Mouse (Mus musculus) forebrain, postnatal 0 days (tissue): Measurements from ENCODE around the gene Rab4a. TPM values are rescaled to one million over a fixed set of nuclear protein-coding genes. Genes with fewer than 3 reads are reported as not detected.

ENCODE experiments used
- ATAC-seq: fragments of 200-750 bp; cut with Nextera tagmentation; 2 replicates; pipeline ENCODE4 v1.8.0; 2017; ENCODE audit warnings: mild to moderate bottlenecking, moderate library complexity
- DNase-seq: peaks from one replicate; pipeline ENCODE4 v3.0.0-alpha.2; 2015
- H3K27ac ChIP-seq: fragments of 300-500 bp; sonication (generic); 2 replicates; pipeline ENCODE4 v1.5.1; 2014; ENCODE audit warnings: low read depth, mild to moderate bottlenecking, antibody characterized with exemption, low read length, moderate library complexity, mixed read lengths
- H3K27me3 ChIP-seq: fragments of 300-500 bp; sonication (generic); 2 replicates; pipeline ENCODE4 v1.6.1; 2014; ENCODE audit warnings: mild to moderate bottlenecking, low read length, mixed read lengths; ENCODE audit not compliant: insufficient read depth
- H3K36me3 ChIP-seq: fragments of 300-500 bp; sonication (generic); 2 replicates; pipeline ENCODE4 v1.6.1; 2014; ENCODE audit warnings: mild to moderate bottlenecking, moderate library complexity; ENCODE audit not compliant: insufficient read depth
- H3K4me1 ChIP-seq: fragments of 300-500 bp; sonication (generic); 2 replicates; pipeline ENCODE4 v1.6.1; 2014; ENCODE audit warnings: antibody characterized with exemption; ENCODE audit not compliant: insufficient read depth
- H3K4me2 ChIP-seq: fragments of 300-500 bp; sonication (generic); 2 replicates; pipeline ENCODE4 v1.6.1; 2014; ENCODE audit warnings: low read depth, mild to moderate bottlenecking, moderate library complexity
- H3K4me3 ChIP-seq: fragments of 300-500 bp; sonication (generic); 2 replicates; pipeline ENCODE4 v1.5.1; 2014; ENCODE audit warnings: low read depth, low read length, mixed read lengths
- H3K9ac ChIP-seq: fragments of 300-500 bp; sonication (generic); 2 replicates; pipeline ENCODE4 v1.6.1; 2014; ENCODE audit warnings: mild to moderate bottlenecking
- H3K9me3 ChIP-seq: fragments of 300-500 bp; sonication (generic); 2 replicates; pipeline ENCODE4 v1.6.1; 2016; ENCODE audit warnings: low read length
- CTCF ChIP-seq: sonication (generic); IDR thresholded peaks from 2 replicates; pipeline ENCODE4 v1.5.1; 2016; ENCODE audit warnings: antibody characterized with exemption, control low read depth, low read depth
- WGBS: fragments of 180-500 bp; shearing (Covaris S2); extraction: QIAGEN DNeasy Blood & Tissue Kit; methylation state at CpG from one replicate; pipeline ENCODE4 v1.1.7; 2014; 5-methylcytosine and 5-hydroxymethylcytosine counted together
- polyA plus RNA-seq: library from polyadenylated mRNA; unstranded; fragments of >200 nt; fragmentation: Nextera tagmentation; extraction: Ambion mirVana; gene quantifications from 2 replicates; pipeline ENCODE4 v1.2.1, GENCODE M21; 2015
- total RNA-seq: library from RNA; depleted of rRNA; stranded (reverse); fragments of >200 nt; gene quantifications from 2 replicates; pipeline ENCODE4 v1.2.3, GENCODE M21; 2014

Gene Rab4a
- total and polyA plus RNA-seq, 2 experiments from 2014 or later, result 70.9 to 113 TPM

GRCm38 (mm10) chr8:123813173-123813891 is 7.5 kb downstream of the Rab4a start:
- Histone ChIP-seq H3K4me3 (no peak overlapping the region), H3K4me2 (no peak overlapping the region), H3K4me1 (peaks cover 1% of the 10 kb centered on the region; the same call in 1 of the 2 replicates), H3K9me3 (no peaks in the 10 kb centered on the region), H3K9ac (no peak overlapping the region), H3K36me3 (peaks cover 7% of the 10 kb centered on the region; the same call in 1 of the 2 replicates), H3K27ac (no peak overlapping the region), H3K27me3 (no peaks in the 10 kb centered on the region)
- DNase-seq (no peak), ATAC-seq (no peak)
- WGBS, result 75% methylated on average over 16 of the region's 16 CpGs
- TF ChIP-seq CTCF, result no peak

GRCm38 (mm10) chr8:123813892-123814266 is 8.1 kb downstream of the Rab4a start:
- no peak for TF ChIP-seq CTCF
- no peak for ATAC-seq

GRCm38 (mm10) chr8:123815325-123815724 is 9.5 kb downstream of the Rab4a start:
- no peak overlapping the region for H3K4me3 ChIP-seq
- H3K9ac ChIP-seq, result no peak overlapping the region

More at GRCm38 (mm10) chr8:123813892-123814266, 8.1 kb downstream of the Rab4a start:
- H3K9me3 ChIP-seq, result no peaks in the 10 kb centered on the region
- no peak overlapping the region for H3K4me2 ChIP-seq
- H3K36me3 ChIP-seq, result peaks cover 7% of the 10 kb centered on the region; the same call in 1 of the 2 replicates
- WGBS, result 90% methylated on average over 4 of the region's 4 CpGs
- no peaks in the 10 kb centered on the region for H3K27me3 ChIP-seq
- no peaks in the 10 kb centered on the region for H3K4me1 ChIP-seq
- H3K9ac ChIP-seq, result no peak overlapping the region
- no peak for DNase-seq
- no peak overlapping the region for H3K4me3 ChIP-seq
- no peak overlapping the region for H3K27ac ChIP-seq

GRCm38 (mm10) chr8:123816939-123817338 is 11.2 kb downstream of the Rab4a start:
- H3K4me2 ChIP-seq, result no peak overlapping the region
- no peak overlapping the region for H3K4me3 ChIP-seq
- H3K36me3 ChIP-seq, result peaks cover 12% of the 10 kb centered on the region; the same call in 1 of the 2 replicates
- no peak for TF ChIP-seq CTCF
- no peaks in the 10 kb centered on the region for H3K27me3 ChIP-seq
- DNase-seq (no peak), ATAC-seq (no peak)
- no peak overlapping the region for H3K9ac ChIP-seq
- WGBS, result 78% methylated on average over 8 of the region's 8 CpGs
- H3K27ac ChIP-seq, result peak overlapping the region; percentile 50; the same call in 1 of the 2 replicates
- no peaks in the 10 kb centered on the region for H3K4me1 ChIP-seq
- H3K9me3 ChIP-seq, result no peaks in the 10 kb centered on the region

More at GRCm38 (mm10) chr8:123815325-123815724, 9.5 kb downstream of the Rab4a start:
- no peak for TF ChIP-seq CTCF
- Histone ChIP-seq H3K36me3 (peaks cover 7% of the 10 kb centered on the region; the same call in 1 of the 2 replicates), H3K27me3 (no peaks in the 10 kb centered on the region), H3K4me1 (no peaks in the 10 kb centered on the region), H3K9me3 (no peaks in the 10 kb centered on the region), H3K27ac (no peak overlapping the region), H3K4me2 (no peak overlapping the region)
- DNase-seq (no peak), ATAC-seq (no peak)
- WGBS, result 87% methylated on average over 11 of the region's 11 CpGs

- ATAC-seq (no peak), DNase-seq (no peak)
- Histone ChIP-seq H3K4me2 (no peak overlapping the region), H3K4me3 (no peak overlapping the region), H3K27me3 (no peaks in the 10 kb centered on the region), H3K27ac (peak overlapping the region; percentile 50; the same call in 1 of the 2 replicates), H3K9ac (no peak overlapping the region), H3K36me3 (peaks cover 12% of the 10 kb centered on the region; the same call in 1 of the 2 replicates), H3K9me3 (no peaks in the 10 kb centered on the region), H3K4me1 (no peaks in the 10 kb centered on the region)
- 0 out of 2 replicates have a peak, but pooled peaks have one; percentile 2 for TF ChIP-seq CTCF
- 90% methylated on average over 11 of the region's 11 CpGs for WGBS
Measured at GRCm38 (mm10) chr8:123817747-123818146, 12.0 kb downstream of the Rab4a start.

- H3K4me3 ChIP-seq, result no peak overlapping the region
- no peak for TF ChIP-seq CTCF
- 94% methylated on average over 19 of the region's 19 CpGs for WGBS
- no peak overlapping the region for H3K9ac ChIP-seq
- no peaks in the 10 kb centered on the region for H3K4me1 ChIP-seq
- ATAC-seq, result no peak
- H3K9me3 ChIP-seq, result no peaks in the 10 kb centered on the region
- H3K36me3 ChIP-seq, result peaks cover 24% of the 10 kb centered on the region; the same call in 1 of the 2 replicates
- no peak for DNase-seq
- H3K27me3 ChIP-seq, result no peaks in the 10 kb centered on the region
- no peak overlapping the region for H3K4me2 ChIP-seq
- H3K27ac ChIP-seq, result no peak overlapping the region
Measured at GRCm38 (mm10) chr8:123819683-123820610, 14.2 kb downstream of the Rab4a start.
